Mouse (Mus musculus) forebrain, postnatal 0 days (tissue): Measurements from ENCODE around the gene Iqgap3. TPM values are rescaled to one million over a fixed set of nuclear protein-coding genes. Genes with fewer than 3 reads are reported as not detected.

Experiments used
- ATAC-seq: fragments of 200-750 bp; cut with Nextera tagmentation; 2 replicates; pipeline ENCODE4 v1.8.0; 2017; ENCODE audit warnings: mild to moderate bottlenecking, moderate library complexity
- DNase-seq: peaks from one replicate; pipeline ENCODE4 v3.0.0-alpha.2; 2015
- H3K27ac ChIP-seq: fragments of 300-500 bp; sonication (generic); 2 replicates; pipeline ENCODE4 v1.5.1; 2014; ENCODE audit warnings: low read depth, mild to moderate bottlenecking, antibody characterized with exemption, low read length, moderate library complexity, mixed read lengths
- H3K27me3 ChIP-seq: fragments of 300-500 bp; sonication (generic); 2 replicates; pipeline ENCODE4 v1.6.1; 2014; ENCODE audit warnings: mild to moderate bottlenecking, low read length, mixed read lengths; ENCODE audit not compliant: insufficient read depth
- H3K36me3 ChIP-seq: fragments of 300-500 bp; sonication (generic); 2 replicates; pipeline ENCODE4 v1.6.1; 2014; ENCODE audit warnings: mild to moderate bottlenecking, moderate library complexity; ENCODE audit not compliant: insufficient read depth
- H3K4me1 ChIP-seq: fragments of 300-500 bp; sonication (generic); 2 replicates; pipeline ENCODE4 v1.6.1; 2014; ENCODE audit warnings: antibody characterized with exemption; ENCODE audit not compliant: insufficient read depth
- H3K4me2 ChIP-seq: fragments of 300-500 bp; sonication (generic); 2 replicates; pipeline ENCODE4 v1.6.1; 2014; ENCODE audit warnings: low read depth, mild to moderate bottlenecking, moderate library complexity
- H3K4me3 ChIP-seq: fragments of 300-500 bp; sonication (generic); 2 replicates; pipeline ENCODE4 v1.5.1; 2014; ENCODE audit warnings: low read depth, low read length, mixed read lengths
- H3K9ac ChIP-seq: fragments of 300-500 bp; sonication (generic); 2 replicates; pipeline ENCODE4 v1.6.1; 2014; ENCODE audit warnings: mild to moderate bottlenecking
- H3K9me3 ChIP-seq: fragments of 300-500 bp; sonication (generic); 2 replicates; pipeline ENCODE4 v1.6.1; 2016; ENCODE audit warnings: low read length
- CTCF ChIP-seq: sonication (generic); IDR thresholded peaks from 2 replicates; pipeline ENCODE4 v1.5.1; 2016; ENCODE audit warnings: antibody characterized with exemption, control low read depth, low read depth
- WGBS: fragments of 180-500 bp; shearing (Covaris S2); extraction: QIAGEN DNeasy Blood & Tissue Kit; methylation state at CpG from one replicate; pipeline ENCODE4 v1.1.7; 2014; 5-methylcytosine and 5-hydroxymethylcytosine counted together
- polyA plus RNA-seq: library from polyadenylated mRNA; unstranded; fragments of >200 nt; fragmentation: Nextera tagmentation; extraction: Ambion mirVana; gene quantifications from 2 replicates; pipeline ENCODE4 v1.2.1, GENCODE M21; 2015
- total RNA-seq: library from RNA; depleted of rRNA; stranded (reverse); fragments of >200 nt; gene quantifications from 2 replicates; pipeline ENCODE4 v1.2.3, GENCODE M21; 2014

Iqgap3 gene
- total and polyA plus RNA-seq, 2 experiments from 2014 or later: 2.0 to 6.8 TPM

- H3K36me3 ChIP-seq: peaks cover 4% of the 10 kb centered on the region; the same call in 1 of the 2 replicates
- peaks cover 61% of the 10 kb centered on the region for H3K4me1 ChIP-seq
- no peak overlapping the region for H3K4me3 ChIP-seq
- peak overlapping the region; percentile 86 for H3K27ac ChIP-seq
- no peak for ATAC-seq
- no peaks in the 10 kb centered on the region for H3K27me3 ChIP-seq
- H3K9ac ChIP-seq: peak overlapping the region; percentile 37; the same call in 1 of the 2 replicates
- no peak for TF ChIP-seq CTCF
- no peaks in the 10 kb centered on the region for H3K9me3 ChIP-seq
- 9% methylated on average over 6 of the region's 6 CpGs for WGBS
- H3K4me2 ChIP-seq: peak overlapping the region; percentile 35
- no peak for DNase-seq
Measured at GRCm38 (mm10) chr3:88149510-88149974, 67.8 kb downstream of the Iqgap3 start.

- WGBS: 11% methylated on average over 14 of the region's 14 CpGs
Measured at GRCm38 (mm10) chr3:88150061-88150998, 68.6 kb downstream of the Iqgap3 start.

GRCm38 (mm10) chr3:88150999-88151364 is 69.2 kb downstream of the Iqgap3 start:
- Histone ChIP-seq H3K27ac (peak overlapping the region; percentile 86), H3K4me1 (peaks cover 50% of the 10 kb centered on the region), H3K4me2 (no peak overlapping the region), H3K9ac (peak overlapping the region; percentile 37; the same call in 1 of the 2 replicates), H3K4me3 (no peak overlapping the region), H3K36me3 (peaks cover 5% of the 10 kb centered on the region), H3K9me3 (no peaks in the 10 kb centered on the region), H3K27me3 (no peaks in the 10 kb centered on the region)
- WGBS: 56% methylated on average over 3 of the region's 3 CpGs
- DNase-seq: no peak
- TF ChIP-seq CTCF: no peak
- no peak for ATAC-seq

More at GRCm38 (mm10) chr3:88150061-88150998, 68.6 kb downstream of the Iqgap3 start:
- ATAC-seq (peak; percentile 50), DNase-seq (peak; percentile 60)
- Histone ChIP-seq H3K4me2 (peak overlapping the region; percentile 35), H3K27ac (peak overlapping the region; percentile 86), H3K36me3 (peaks cover 4% of the 10 kb centered on the region; the same call in 1 of the 2 replicates), H3K9me3 (no peaks in the 10 kb centered on the region), H3K9ac (peak overlapping the region; percentile 37), H3K4me3 (no peak overlapping the region), H3K27me3 (no peaks in the 10 kb centered on the region), H3K4me1 (peaks cover 53% of the 10 kb centered on the region)
- peak; percentile 62 for TF ChIP-seq CTCF

GRCm38 (mm10) chr3:88152056-88152455 is 70.3 kb downstream of the Iqgap3 start:
- Histone ChIP-seq H3K36me3 (peaks cover 15% of the 10 kb centered on the region), H3K9ac (peak overlapping the region; percentile 35; the same call in 1 of the 2 replicates), H3K9me3 (no peaks in the 10 kb centered on the region), H3K4me3 (no peak overlapping the region), H3K27me3 (no peaks in the 10 kb centered on the region), H3K4me2 (peak overlapping the region; percentile 35), H3K27ac (peak overlapping the region; percentile 86), H3K4me1 (peaks cover 45% of the 10 kb centered on the region)
- ATAC-seq: peak; percentile 96
- WGBS: 19% methylated on average over 3 of the region's 3 CpGs
- DNase-seq: peak; percentile 90
- TF ChIP-seq CTCF: no peak

GRCm38 (mm10) chr3:88153290-88154011 is 71.7 kb downstream of the Iqgap3 start:
- no peak overlapping the region for H3K4me3 ChIP-seq
- H3K9ac ChIP-seq: no peak overlapping the region
- H3K27me3 ChIP-seq: no peaks in the 10 kb centered on the region
- TF ChIP-seq CTCF: no peak
- no peaks in the 10 kb centered on the region for H3K9me3 ChIP-seq
- H3K4me2 ChIP-seq: no peak overlapping the region
- ATAC-seq: no peak
- peaks cover 45% of the 10 kb centered on the region for H3K4me1 ChIP-seq
- DNase-seq: no peak
- WGBS: 86% methylated on average over 3 of the region's 3 CpGs
- peaks cover 24% of the 10 kb centered on the region for H3K36me3 ChIP-seq
- peak overlapping the region; percentile 86; the same call in 1 of the 2 replicates for H3K27ac ChIP-seq

- Histone ChIP-seq H3K9ac (no peak overlapping the region), H3K27me3 (no peaks in the 10 kb centered on the region), H3K4me3 (no peak overlapping the region), H3K27ac (no peak overlapping the region), H3K9me3 (no peaks in the 10 kb centered on the region), H3K36me3 (peaks cover 32% of the 10 kb centered on the region), H3K4me1 (peaks cover 41% of the 10 kb centered on the region), H3K4me2 (no peak overlapping the region)
- no peak for DNase-seq
- no peak for TF ChIP-seq CTCF
- ATAC-seq: no peak
- WGBS: 76% methylated on average over 2 of the region's 2 CpGs
Measured at GRCm38 (mm10) chr3:88154236-88154635, 72.5 kb downstream of the Iqgap3 start.
